Mouse (Mus musculus): ENCODE measurements around the gene Ccdc14. TPM values are rescaled to one million over a fixed set of nuclear protein-coding genes. Genes with fewer than 3 reads are reported as not detected.
"Not testable (repeated sequence)": the region's sequence is repeated elsewhere in the genome, so short reads cannot be mapped to it uniquely, and the experiment has no call there.

The Ccdc14 gene
- polyA plus RNA-seq (2021) = 5.6 TPM

DNA sequence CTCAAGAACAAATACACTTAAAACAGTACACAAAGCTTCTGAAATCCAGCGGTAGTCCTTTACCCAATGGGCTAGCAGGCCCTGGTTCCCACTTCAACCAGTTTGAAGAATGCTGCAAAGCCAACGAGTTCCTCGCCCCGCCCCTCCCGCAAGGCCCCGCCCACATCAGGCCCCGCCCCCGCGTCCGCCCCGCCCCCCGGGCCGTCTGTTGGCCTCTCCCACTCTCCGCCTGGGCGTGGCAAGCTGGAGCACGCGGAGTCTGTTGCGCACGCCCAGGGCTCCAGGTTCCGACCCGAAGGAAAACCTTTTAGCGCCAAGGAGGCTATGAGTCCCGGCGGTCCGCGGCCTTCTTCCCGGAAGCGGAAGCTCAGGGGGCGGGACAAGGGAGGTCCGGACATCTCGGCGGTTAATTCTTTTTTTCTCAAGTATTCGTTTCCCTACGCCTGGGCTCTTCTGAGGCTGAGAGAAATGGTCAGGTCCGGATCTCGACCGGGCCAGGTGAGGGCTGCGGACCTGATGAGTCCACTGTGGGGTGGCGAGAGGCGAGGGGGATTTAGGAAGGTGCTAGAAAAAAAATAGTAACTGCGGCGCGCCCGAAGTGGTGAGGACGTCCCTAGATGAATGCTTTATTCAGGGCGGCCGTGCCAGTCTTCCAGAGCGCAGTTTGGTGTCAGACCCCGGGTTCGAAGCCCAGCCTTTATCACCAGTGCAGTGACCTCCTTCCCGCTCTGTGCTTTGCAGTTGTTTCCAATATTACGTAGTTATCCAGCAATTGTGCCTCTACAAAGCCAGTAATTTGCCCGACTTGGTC lies at the start of gene Ccdc14:
Gene Ccdc14, plus strand, starts transcription at position 283 of the 811 bp plus-strand sequence.
- DNase-seq (ENCODE audit: low read depth, low spot score) (peak; percentile 39), ATAC-seq (peak; percentile 88)
- H3K27me3 ChIP-seq = no peaks in the 10 kb centered on the region
- in situ Hi-C loops (cut with MboI; ENCODE audit: low pct_unique_long_range_greater_than_20kb) = no loop called here
- ChIA-PET CTCF (interaction anchor here (5.0 kb wide), 1 partner anchor 9 kb away, joined by 22 read pairs; no protein-coding TSS in a partner anchor), POLR2A (interaction anchor here (0.9 kb wide), 1 partner anchor 180 kb away, joined by 3 read pairs; no protein-coding TSS in a partner anchor)
- no peak for TF ChIP-seq CTCF (IDR thresholded peaks at IDR 0.05)

DNA sequence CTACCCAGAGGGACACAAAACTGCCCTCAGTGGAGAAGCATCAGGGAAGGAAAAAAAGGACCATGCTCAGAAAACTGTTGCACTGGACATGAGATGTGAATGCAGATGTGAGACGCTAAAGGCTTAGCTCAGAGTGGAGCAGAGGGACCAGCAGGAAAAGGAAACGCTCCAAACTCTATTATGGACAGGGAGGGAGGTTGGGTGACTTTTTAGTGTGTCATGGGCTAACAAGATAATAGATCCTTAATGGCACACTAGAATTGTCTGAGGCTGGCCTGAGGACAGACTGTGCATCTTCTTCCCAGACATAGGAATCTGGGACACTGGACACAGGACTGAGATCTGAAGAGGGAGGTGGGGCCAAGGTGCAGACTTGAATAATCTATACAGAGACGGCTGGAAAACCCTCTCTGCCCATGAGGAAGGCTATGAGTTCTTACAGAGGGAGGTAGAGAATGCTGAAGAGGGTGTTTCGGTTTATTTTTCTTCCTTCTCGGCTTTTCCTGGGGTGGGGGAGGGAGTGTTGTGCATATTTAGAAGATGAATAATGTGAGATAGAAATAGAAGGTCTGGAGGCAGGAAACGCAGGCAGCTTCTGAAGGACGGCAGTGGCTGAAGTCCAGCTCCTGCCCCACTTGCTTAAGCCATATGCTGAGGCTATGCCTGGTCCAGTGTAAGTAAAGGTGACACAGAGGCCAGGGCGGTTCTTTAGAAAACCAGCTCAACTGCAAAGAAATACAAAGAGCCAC lies 46.7 kb upstream of the Ccdc14 start:
- no peak for TF ChIP-seq CTCF (IDR thresholded peaks at IDR 0.05)
- no peak for DNase-seq (ENCODE audit: low read depth, low spot score)
- no peaks in the 10 kb centered on the region for H3K27me3 ChIP-seq
- ChIA-PET CTCF (no interaction called here), POLR2A (interaction anchor here (0.6 to 1.1 kb wide), 2 partner anchors 56 to 247 kb away, joined by 3 to 6 read pairs; no protein-coding TSS in a partner anchor)
- in situ Hi-C loops (cut with MboI; ENCODE audit: low pct_unique_long_range_greater_than_20kb) = no loop called here
- no peak for ATAC-seq

DNA sequence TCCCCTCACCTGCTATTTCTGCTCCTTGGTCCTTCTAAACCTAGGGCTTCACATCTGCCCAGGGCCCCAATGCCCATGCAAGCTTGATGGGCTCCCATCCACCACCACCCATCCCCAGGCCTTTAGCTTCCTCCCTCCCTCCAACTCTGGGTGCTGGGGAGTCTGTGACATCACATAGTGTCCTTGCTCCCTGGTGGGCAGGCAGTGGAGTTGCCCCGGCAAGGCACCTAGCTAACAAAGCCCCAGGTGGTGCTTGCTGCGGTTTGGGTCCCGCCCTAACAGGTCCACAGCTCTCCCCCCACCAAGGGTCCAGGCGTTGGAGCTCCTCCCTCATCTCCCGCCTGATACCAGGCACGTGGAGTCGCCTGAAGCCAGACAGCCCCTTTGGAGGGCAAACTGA lies 40.8 kb upstream of the Ccdc14 start, which contains the start of gene Ropn1:
Gene Ropn1, plus strand, starts transcription at position 301 of the 400 bp plus-strand sequence.
- no peak for ATAC-seq
- no peak for TF ChIP-seq CTCF (IDR thresholded peaks at IDR 0.05)
- no peak for DNase-seq (ENCODE audit: low read depth, low spot score)
- ChIA-PET POLR2A (no interaction called here), CTCF (interaction anchor here (0.9 kb wide), 1 partner anchor 50 kb away, joined by 3 read pairs; no protein-coding TSS in a partner anchor)
- in situ Hi-C loops (cut with MboI; ENCODE audit: low pct_unique_long_range_greater_than_20kb) = no loop called here
- peaks cover 8% of the 10 kb centered on the region for H3K27me3 ChIP-seq

DNA sequence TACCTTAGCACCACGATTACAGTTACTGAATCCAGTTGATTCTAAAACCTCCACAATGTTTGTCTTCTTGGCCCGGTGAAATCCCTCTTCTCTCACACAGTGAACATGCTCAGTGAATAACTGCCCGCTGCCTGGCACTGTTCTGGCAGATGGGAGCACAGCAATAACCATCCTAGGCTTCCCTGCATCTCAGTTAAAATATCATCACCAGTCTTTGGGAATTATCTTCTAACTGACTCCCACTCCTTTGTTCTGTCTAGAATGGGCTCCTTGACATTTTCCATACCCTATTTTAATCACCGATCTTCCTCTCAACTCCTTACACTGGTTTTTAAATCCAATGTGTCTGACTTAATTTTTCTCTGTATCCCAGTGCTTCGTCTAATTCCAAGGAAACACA lies 37.4 kb upstream of the Ccdc14 start:
- peaks cover 16% of the 10 kb centered on the region for H3K27me3 ChIP-seq
- TF ChIP-seq CTCF (IDR thresholded peaks at IDR 0.05) = no peak
- no peak for DNase-seq (ENCODE audit: low read depth, low spot score)
- no peak for ATAC-seq
- ChIA-PET CTCF (no interaction called here), POLR2A (interaction anchor here (1.0 kb wide), 1 partner anchor 19 kb away, joined by 5 read pairs; no protein-coding TSS in a partner anchor)
- in situ Hi-C loops (cut with MboI; ENCODE audit: low pct_unique_long_range_greater_than_20kb) = no loop called here

DNA sequence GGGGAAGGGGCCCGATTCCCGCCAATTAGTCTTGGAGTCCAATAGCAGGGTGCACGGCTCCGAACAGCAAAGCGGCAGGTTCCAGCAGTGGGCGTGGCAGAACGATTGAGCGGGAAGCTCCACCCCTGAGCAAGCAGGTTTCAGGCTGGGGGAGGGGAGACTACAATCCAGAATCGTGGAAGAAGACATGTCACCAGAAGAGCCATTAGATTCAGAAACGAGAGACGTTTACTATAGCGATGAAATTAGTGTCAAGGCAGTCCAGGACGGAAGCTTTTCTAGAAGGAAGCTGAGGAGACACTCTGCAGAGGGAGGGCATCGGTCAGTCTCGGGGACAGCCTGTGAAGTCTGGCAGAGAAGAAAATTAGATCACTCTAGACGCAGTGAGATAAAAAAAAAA lies 32.9 kb upstream of the Ccdc14 start:
- in situ Hi-C loops (cut with MboI; ENCODE audit: low pct_unique_long_range_greater_than_20kb); CTCF ChIA-PET; DNase-seq (ENCODE audit: low read depth, low spot score); H3K27me3 ChIP-seq; ATAC-seq: not testable (repeated sequence)
- POLR2A ChIA-PET = interaction anchor here (0.7 kb wide), 1 partner anchor 120 kb away, joined by 7 read pairs; no protein-coding TSS in a partner anchor

DNA sequence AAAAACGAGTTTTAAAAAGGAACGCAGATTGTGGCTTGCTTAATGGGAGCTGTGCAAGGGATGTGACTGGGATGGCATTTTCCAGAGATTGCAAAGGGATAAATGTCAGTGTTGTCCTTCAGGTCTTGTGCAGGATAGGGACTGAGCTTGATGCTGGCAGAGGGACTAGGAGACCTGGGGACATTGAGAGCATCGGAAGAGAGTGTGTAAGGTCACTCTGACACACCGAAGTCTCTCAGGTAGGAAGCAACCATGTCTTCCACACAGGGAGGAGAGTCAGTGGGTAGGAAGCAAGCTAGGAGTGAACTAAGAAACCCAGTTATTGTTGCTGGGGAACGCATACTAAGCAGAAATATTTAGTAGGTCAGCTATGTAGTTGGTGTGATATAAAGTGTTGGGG lies 32.4 kb upstream of the Ccdc14 start:
- peaks cover 8% of the 10 kb centered on the region for H3K27me3 ChIP-seq
- no peak for TF ChIP-seq CTCF (IDR thresholded peaks at IDR 0.05)
- ChIA-PET CTCF (interaction anchor here (0.8 kb wide), 1 partner anchor 9 kb away, joined by 3 read pairs; no protein-coding TSS in a partner anchor), POLR2A (interaction anchor here (0.7 kb wide), 1 partner anchor 120 kb away, joined by 7 read pairs; no protein-coding TSS in a partner anchor)
- ATAC-seq (no peak), DNase-seq (ENCODE audit: low read depth, low spot score) (no peak)
- in situ Hi-C loops (cut with MboI; ENCODE audit: low pct_unique_long_range_greater_than_20kb) = no loop called here

DNA sequence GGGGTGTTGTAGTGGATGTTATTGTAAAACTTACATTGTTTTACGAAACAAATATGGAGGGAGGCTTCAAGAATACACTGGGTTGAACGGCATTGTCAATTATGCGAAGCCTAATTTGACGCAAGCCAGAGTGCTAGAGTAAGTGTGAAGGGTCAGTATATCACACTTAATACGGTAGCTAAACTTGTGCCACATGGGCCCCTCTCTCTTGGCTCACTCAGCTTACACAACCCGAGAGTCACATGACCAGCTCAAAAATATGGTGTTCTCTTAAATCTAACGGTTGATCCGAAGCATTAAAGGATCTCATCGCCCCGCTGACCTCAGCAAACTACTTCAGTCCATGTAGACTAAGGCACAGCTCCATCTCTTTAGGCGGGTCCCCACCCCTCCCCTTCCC lies 32.0 kb upstream of the Ccdc14 start:
- no peak for DNase-seq (ENCODE audit: low read depth, low spot score)
- TF ChIP-seq CTCF (IDR thresholded peaks at IDR 0.05) = no peak
- peaks cover 8% of the 10 kb centered on the region for H3K27me3 ChIP-seq
- ChIA-PET CTCF (interaction anchor here (0.8 kb wide), 1 partner anchor 9 kb away, joined by 3 read pairs; no protein-coding TSS in a partner anchor), POLR2A (interaction anchor here (0.7 kb wide), 1 partner anchor 121 kb away, joined by 7 read pairs; no protein-coding TSS in a partner anchor)
- ATAC-seq = no peak
- in situ Hi-C loops (cut with MboI; ENCODE audit: low pct_unique_long_range_greater_than_20kb) = no loop called here

DNA sequence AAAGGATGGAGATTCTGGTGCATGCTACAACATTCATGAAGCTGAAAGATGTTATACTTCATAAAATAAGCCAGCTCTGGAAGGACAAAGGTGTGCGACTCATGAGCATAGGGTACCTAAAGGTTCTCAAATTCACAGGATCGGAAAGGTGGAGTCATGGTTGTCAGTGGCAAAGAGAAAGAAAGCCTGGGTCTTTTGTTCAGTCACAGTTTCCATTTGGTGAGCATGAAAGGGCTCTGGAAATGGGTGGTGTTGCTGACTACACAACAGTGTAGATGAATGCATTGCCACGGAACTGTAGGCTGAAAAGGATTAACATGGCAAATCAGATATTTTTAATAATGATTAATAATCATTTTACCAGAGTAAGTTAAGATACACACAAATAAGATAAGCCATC lies 25.9 kb upstream of the Ccdc14 start:
- DNase-seq (ENCODE audit: low read depth, low spot score) = no peak
- H3K27me3 ChIP-seq = peaks cover 6% of the 10 kb centered on the region
- CTCF ChIA-PET = interaction anchor here (1.3 to 1.4 kb wide), 2 partner anchors 29 to 36 kb away, joined by 3 read pairs; no protein-coding TSS in a partner anchor
- no peak for ATAC-seq
- POLR2A ChIA-PET = no interaction called here
- in situ Hi-C loops (cut with MboI; ENCODE audit: low pct_unique_long_range_greater_than_20kb) = loop anchor here (10.0 kb wide), 1 partner anchor 130 kb away; no protein-coding TSS in a partner anchor
- no peak for TF ChIP-seq CTCF (IDR thresholded peaks at IDR 0.05)

DNA sequence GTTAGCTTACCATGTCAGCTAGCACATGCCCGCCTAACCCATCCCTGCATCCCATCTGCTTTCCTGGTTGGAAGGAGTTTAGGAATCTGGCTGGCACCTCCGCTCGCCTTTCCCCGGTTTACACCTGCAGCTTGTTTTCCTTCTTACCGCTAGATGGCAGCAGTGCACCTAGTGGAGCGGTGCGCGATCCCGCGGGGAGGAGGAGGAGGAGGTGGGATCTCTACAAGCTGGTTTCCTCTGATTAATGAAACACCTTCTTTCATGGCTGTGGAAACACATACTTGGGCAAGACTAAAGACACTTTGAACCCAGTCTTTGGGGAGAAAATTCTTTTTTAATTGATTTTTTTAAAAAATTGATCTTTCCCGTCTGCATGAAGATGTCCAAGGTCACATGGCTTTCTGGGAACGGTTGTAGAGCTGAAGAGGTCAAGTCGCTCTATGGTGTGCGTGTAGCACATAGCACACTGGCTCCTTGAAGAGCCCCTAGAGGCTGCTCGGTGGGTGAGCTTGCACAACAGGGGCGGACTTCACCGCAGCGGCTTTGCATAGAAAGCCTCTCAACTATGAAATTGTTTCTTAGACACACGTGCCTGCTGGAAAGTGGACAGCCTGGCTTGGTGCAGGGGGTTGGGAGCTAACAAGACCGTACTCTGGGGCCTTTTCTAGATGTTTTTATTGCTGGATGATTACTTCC lies 23.2 kb upstream of the Ccdc14 start:
- DNase-seq (ENCODE audit: low read depth, low spot score) (peak; percentile 19), ATAC-seq (peak; percentile 84)
- TF ChIP-seq CTCF (IDR thresholded peaks at IDR 0.05) = peak; percentile 97
- H3K27me3 ChIP-seq = peaks cover 6% of the 10 kb centered on the region
- ChIA-PET POLR2A (interaction anchor here (0.7 to 1.4 kb wide), 3 partner anchors 24 to 201 kb away, joined by 3 to 7 read pairs (median 3); partner anchors contain the start of gene Kalrn), CTCF (interaction anchor here (0.9 to 2.9 kb wide), 20 partner anchors 8 to 474 kb away, joined by 3 to 35 read pairs (median 4); no protein-coding TSS in a partner anchor)
- in situ Hi-C loops (cut with MboI; ENCODE audit: low pct_unique_long_range_greater_than_20kb) = loop anchor here (5.0 to 10.0 kb wide), 3 partner anchors 35 to 300 kb away; no protein-coding TSS in a partner anchor
